Mouse (Mus musculus): ENCODE results near the gene Hps5.
A peak's percentile ranks its signal among the peaks of the same experiment; 100 is the strongest.
"Not testable (repeated sequence)": the region's sequence is repeated elsewhere in the genome, so short reads cannot be mapped to it uniquely, and the experiment has no call there.

Hps5 gene

DNA sequence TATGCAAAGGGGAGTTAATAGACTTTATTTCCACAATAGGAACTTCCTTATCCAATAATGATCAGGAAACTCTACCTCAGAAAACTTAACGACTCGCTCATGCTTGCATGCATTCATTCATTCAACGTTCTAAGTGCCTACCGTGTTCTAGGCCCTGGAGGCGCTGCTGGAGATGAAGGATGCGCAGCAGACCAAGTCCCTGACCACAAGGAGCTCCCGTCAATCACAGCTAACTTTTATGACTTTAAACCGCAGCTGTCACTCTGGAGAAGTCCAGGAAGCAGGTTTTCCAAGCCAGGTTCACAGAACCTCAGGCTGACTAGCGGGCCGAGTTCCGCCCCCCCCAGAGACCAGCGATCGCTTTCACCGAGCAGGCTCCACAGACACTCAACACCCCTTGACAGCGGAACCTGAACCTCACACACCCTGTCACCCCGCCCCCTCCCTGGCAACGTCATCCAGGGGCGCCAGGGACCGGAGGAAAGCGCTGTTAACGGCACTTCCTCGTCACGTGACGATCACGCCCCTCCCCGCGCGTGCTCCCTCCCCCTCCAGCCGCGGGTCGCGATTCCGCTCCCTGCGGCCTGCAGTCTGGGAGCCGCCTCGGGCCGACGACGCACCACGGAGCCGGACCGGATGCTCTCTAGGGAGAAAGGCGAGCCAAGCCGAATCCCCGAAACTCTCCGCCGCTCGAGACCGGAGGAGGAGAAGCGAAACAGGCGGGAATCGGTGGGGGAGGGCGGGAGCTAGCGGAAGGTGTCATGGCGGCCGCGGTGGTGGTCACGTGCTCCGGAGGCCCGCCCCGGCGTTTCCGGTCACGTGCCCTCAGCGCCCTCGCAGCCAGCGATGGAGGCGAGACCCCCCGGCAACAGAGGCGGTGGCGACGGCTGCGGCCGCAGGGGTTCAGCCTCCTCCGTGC is at the start of gene Hps5, which contains the start of gene Gtf2h1:
Gene Hps5 (minus strand): TSS at position 778 of the 919 bp plus-strand sequence.
Gene Gtf2h1 (plus strand): TSS at position 817 of the 919 bp plus-strand sequence.
- peak; percentile 98 for DNase-seq (ENCODE audit: low spot score)

DNA sequence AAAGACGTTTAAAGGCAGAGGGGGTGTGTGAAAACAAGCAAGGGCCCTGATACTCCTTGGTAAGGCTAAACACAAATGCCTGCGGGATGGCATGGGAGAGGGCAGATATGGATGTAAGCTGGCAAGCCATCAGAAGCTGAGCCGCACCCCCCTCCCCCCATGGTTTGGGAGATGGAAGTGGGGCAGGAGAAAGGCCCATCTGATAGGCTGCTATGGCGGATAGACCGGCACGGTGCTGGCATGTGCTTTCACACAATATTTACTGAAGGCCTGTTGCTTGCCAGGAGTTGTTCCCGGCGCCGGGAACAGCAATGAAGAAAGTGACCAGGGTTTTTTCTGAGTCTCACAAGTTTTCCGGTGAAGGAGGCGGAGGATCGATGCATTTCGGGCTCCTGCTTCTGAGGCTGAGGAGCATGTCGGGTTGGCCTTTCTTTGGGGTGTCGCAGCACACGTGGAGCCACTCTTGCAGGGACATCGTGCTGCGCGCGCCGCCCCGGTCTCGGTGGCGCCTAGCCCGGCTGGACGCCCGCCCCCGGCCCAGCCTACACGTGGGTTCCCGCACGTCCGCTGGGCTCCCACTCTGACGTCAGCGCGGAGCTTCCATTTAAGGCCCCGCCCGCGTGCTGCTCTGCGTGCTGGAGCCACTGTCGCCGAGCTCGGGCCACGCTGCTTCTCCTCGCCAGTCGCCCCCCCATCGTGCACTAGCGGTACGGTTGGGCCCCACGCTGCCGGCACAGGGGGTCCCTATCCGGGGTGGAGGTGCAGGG is 49.5 kb upstream of the Hps5 start:
- peak; percentile 97 for DNase-seq (ENCODE audit: low spot score)

DNA sequence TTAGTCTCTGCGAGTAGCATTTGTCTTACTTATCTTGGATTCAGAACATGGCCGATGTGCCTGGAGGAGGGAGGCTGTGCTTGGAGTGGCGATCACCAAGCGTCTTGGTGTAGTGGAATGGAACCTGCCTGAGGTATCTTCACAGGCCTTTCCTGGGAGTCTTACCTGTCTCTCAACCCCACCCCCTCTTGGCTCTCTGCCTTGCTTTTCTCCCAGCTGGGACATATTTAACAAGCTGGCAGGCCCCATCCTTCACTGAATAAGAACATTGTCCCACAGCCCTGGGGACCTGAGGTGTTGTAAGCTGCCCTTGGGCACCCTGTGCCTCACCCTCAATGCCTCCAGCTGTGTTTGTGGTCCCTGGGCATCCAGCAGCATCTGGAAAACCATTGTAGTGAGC is 47.7 kb upstream of the Hps5 start:
- DNase-seq (ENCODE audit: low spot score), result no peak

DNA sequence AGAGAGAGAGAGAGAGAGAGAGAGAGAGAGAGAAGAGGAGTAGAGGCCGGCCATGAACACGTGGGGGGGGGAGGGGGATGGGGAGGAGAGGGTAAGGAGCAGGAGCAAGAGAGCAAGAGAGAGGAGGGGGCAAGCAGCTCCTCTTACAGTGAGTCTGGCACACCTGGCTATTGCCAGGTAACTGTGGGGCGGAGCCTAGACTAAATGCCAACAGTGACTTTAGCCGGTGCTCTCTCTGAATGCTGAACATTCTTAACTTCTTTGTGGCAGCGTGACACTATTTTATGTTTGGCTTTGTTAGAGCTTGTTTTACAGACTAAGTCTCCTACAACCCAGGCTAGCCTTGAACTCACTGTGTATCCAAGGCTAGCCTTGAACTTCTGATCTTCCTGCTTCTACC is 46.4 kb upstream of the Hps5 start:
- no peak for DNase-seq (ENCODE audit: low spot score)

DNA sequence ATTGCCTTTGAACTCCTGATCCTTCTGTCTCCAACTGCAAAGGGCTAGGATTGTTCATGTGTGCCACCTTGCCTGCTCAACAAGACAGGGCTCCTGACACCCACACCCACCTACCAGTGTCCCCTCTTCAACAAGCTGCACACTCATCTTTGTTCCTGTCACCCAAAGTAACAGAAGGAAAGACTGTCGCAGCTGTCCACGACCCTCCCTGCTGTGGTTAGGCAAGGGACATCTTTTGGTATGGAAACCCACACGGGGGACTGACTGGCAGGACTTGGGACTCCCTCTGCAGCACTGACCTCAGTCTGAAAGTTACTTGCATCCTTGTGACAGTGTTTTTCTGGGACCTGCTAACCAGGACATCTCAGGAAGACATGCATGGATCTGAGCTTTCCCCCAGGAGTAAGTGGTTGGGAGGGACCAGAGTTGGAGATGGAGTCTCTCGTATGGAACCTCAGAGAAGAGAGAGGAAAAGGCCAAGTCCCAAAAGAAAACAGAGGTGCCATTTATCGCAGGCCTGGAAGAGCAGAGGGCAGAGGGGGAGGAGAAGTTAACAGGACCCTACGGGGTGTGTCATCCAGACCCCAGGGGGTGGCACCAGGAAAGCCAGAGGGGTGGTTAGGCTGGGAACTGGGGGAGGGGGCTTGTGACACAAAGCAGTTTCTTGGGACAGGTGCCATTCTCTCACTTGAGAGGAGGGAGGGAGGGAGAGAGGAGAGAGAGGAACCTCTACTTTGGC is 45.1 kb upstream of the Hps5 start, which contains the start of gene Ldha:
Gene Ldha (plus strand): TSS at position 689 of the 739 bp plus-strand sequence.
- no peak for DNase-seq (ENCODE audit: low spot score)

DNA sequence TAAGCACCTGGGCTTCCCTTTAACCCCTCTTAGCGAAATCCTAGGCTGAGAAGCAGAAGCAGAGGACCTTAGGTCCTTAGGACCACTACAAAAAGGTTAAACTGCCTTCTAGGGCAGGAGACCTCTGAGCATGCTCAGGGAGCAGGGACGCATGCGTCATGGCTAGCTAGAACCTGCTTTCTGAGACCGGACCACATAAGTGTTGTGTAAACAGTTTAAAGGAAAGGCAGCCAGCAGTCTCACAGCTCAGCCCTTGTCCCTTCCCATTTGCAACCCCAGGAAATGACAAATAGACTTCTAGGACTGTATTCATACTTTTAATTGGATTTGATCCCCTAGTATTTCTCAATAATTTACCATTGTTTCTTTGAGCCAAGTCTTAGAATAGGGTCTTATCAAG is 44.5 kb upstream of the Hps5 start:
- no peak for DNase-seq (ENCODE audit: low spot score)

DNA sequence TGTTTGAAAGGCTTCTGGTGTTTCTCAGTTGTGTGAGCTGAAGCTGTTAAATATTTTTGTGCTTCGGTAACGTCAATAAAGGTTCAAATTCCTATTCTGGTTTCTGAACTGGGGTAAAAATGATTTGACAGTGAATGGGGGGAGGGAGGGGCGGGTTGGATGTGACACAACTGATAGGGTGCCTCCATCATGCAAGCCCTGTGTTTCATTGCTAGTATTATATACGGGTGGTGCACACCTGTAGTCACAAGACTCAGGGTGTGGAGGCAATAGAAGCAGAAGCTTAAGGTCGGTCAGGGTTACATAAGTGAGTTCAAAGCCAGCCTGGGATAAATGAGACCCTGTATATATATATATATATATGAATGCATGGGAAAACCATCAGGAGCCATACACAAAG is 44.0 kb upstream of the Hps5 start:
- DNase-seq (ENCODE audit: low spot score), result no peak

DNA sequence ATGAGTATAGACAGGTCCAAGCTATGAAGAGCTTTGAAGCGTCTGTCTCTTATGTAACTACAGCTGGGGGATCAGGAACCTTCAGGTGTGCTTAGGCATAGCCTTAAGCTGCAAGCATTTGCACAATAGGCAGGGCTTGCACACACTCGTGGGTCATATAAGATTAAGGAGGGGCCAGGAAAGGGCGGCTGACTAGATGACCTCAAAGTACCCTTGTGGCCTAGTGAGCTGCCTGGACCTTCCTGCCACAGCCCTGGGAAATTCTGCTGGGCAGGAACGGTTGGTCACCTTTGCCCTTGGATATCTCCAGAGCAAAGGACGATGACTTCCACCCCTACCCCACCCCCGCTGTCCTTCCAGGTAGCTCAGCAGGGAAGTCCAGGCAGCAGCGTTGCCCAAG is 43.6 kb upstream of the Hps5 start:
- no peak for DNase-seq (ENCODE audit: low spot score)

DNA sequence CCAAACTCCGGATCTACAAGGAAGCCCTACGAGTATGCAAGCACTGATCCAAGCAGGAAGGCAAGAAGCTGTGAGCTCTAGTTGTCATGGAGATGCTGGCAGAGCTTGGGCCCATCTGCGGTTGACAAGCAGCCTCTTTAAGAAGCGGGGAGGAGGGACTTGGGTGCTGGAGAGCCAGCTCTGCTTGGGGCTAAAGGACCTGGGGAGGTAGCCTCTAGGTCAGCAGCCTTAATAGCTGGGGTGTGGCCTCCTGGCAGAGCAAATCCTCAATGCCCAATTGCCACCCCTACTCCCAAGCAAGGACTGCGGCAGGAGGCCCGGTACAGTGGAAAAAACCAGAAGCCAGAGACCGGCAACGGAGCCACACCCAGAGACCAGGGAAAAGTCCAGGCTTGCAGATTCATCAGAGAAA is 43.0 kb upstream of the Hps5 start:
- peak; percentile 65 for DNase-seq (ENCODE audit: low spot score)

DNA sequence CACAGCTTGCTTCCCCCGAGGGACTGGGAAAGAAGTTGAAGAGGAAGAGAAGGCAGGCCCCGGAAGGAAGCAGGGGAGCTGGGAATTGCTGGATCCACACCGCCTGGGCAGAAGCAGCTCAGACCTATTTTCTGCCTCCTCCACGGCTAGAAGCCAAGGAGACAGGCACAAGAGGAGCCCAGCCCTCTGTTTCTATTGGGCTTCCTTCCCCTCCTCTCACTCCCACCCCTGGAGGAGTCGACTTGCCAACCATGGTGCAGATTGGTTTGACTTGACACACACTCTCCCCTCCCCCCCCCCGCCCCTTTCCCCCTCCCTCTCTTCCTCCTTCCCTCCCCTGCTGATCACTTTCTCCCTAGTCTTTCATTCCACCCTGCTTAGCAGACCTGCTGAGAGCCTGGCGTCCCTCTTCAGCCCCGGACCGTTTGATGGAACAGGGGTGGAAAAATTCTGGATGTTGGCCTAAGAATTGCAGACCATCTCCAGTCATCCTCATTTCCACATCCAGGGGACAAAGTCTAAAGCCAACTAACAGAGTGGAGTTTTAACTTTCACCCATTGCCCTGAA is 42.3 kb upstream of the Hps5 start:
- DNase-seq (ENCODE audit: low spot score), result peak; percentile 68

DNA sequence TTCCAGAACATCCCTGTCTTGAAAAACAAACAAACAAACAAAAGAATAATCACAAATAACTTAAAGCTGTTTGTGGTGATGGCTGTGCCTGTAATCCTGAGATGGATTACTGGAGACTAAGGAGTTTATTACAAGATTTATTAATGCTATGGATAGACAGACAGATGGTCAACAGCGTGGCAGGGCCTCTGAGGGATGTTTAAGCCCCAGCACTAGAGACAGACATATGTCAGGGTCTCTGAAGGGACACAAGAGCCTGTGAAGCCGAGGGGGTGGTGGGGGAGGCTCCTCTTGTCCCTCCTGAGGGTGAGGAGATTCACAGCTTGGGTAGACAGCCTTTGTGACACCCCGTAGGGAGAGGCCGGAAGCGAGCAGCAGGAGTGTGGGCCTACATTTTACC is 41.2 kb upstream of the Hps5 start:
- DNase-seq (ENCODE audit: low spot score), result no peak

DNA sequence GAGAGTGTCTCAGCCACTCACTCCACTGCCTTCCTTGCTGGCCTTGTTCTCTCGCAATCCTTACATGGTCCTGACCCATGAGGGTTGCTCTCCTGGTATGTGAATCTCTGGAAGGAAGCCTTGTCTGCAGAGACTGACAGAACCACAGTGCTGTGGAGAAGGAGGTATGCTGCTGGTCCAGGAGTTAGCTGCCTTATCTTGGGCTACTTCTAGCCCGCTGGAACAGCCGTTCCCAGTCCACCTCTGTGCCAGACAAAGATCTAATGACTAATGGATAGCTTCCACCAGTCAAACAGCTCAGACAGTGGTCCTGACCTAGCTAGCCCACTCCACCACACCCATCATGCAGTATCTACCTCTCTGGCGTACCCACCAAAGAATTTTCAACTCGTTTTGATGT is 40.5 kb upstream of the Hps5 start:
- no peak for DNase-seq (ENCODE audit: low spot score)

DNA sequence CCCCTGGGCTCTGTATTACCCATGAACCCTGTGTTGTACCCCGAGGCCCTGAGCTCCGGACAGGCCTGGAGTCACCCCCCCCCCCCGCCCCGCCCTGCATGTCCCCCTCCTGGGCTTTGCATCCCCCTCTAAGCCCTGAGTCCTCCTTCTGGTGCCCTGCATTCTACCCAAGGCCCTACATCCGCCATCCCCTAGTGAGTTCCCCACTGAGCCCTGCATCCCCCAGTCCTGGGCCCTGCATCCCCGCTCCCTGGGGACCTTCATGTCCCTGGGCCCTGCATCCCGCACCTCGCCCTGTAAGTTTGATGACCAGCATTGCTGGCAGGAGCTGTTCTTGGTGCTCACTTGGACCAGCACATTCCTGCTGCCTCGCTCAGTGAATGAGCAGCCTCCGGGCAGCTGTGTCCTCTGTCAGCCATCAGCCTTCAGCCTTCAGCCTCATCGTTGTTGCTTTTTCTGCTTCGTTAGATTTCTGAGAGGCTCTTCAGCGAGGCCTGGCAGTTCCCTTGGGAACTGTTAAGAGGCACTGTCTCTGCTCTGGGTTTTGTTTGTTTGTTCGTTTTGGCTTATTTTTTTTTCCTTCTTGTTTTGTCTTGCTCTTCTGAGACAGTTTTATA is 39.2 kb upstream of the Hps5 start:
- DNase-seq (ENCODE audit: low spot score), result peak; percentile 35

DNA sequence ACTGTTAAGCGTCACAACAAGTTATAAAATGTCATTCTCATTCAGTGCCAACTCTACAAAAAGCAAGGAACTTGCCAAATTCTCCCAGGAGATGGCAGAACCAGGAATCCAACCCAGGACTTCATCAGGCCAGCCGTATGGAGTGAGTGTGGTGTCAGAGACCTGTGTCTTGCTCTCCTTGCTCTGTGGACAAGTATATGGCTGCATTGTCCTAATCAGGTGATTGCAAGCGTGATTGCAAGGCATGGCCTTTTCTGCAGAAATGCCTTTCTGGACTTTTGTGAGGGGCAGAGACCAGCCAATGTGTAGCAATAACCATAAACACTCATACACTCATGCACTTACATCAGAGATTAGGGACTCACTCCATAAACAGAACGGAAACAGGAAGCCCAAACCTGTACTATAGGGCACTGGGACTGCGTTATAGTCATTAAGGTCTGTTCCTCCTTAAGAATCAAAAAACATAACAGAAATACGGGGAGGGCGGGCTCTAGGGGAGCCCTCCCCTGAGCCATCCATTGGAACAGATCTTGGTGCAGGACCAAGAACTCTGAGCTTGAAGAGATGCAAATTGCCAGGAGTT is 37.9 kb upstream of the Hps5 start:
- DNase-seq (ENCODE audit: low spot score), result no peak

DNA sequence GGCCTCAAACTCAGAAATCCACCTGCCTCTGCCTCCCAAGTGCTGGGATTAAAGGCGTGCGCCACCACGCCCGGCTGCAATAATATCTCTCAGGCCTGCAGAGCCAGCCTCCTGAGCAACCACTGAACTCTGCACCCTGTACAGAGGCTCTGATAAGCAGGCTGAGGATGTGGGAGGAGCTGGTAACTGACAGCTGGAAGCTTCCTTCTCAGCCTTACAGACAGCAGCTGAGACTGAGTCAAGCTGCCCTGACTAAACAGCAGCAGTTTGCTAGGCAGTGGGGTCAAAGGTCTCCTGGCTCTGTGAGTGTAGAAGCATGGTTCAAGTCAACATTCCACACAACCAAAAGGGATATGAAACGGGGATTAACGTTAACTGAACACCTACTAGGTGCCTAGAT is 37.4 kb upstream of the Hps5 start:
- DNase-seq (ENCODE audit: low spot score), result peak; percentile 65

DNA sequence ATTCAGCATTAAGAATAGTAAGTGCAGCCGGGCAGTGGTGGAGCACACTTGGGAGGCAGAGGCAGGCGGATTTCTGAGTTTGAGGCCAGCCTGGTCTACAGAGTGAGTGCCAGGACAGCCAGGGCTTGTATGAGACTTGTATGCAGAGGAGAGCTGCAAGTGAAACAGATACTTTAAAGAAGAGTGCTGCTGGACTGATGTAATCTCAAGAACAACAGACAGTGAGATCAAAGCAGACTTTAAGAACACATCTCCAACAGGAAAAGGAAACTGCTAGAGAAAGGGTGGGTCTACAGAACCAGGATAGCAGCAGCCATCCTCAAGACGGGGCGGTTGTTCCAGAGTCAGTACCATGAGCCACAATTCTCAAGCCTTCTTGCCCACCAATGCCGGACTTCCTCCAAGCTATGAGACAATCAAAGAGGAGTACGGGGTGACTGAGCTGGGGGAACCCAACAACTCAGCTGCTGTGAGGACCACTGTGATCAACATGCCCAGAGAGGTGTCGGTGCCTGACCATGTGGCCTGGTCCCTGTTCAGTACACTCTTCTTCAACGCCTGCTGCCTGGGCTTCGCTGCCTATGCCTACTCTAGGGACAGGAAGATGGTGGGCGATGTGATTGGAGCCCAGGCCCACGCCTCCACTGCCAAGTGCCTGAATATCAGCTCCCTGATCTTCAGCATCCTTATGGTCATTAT is 36.4 kb upstream of the Hps5 start:
- not testable (repeated sequence) for DNase-seq (ENCODE audit: low spot score)

DNA sequence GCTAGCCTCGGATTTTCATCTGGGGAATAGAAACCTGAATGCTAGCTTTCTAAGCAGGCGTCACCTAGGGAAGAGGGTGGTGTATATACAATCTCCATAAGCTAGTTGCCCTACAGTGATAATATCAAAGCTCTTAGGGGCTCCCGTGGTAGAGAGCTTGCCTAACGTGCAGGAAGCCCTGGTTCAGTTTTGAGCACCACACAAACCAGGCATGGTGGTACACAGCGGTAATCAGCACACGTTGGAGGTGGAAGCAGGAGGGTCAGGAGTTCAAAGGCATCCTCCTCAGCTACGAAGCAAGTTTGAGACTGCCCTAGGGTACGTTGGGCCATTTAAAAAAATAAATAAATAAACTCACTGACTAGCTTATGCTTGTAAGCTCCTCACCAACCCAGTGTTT is 35.8 kb upstream of the Hps5 start:
- DNase-seq (ENCODE audit: low spot score), result no peak

DNA sequence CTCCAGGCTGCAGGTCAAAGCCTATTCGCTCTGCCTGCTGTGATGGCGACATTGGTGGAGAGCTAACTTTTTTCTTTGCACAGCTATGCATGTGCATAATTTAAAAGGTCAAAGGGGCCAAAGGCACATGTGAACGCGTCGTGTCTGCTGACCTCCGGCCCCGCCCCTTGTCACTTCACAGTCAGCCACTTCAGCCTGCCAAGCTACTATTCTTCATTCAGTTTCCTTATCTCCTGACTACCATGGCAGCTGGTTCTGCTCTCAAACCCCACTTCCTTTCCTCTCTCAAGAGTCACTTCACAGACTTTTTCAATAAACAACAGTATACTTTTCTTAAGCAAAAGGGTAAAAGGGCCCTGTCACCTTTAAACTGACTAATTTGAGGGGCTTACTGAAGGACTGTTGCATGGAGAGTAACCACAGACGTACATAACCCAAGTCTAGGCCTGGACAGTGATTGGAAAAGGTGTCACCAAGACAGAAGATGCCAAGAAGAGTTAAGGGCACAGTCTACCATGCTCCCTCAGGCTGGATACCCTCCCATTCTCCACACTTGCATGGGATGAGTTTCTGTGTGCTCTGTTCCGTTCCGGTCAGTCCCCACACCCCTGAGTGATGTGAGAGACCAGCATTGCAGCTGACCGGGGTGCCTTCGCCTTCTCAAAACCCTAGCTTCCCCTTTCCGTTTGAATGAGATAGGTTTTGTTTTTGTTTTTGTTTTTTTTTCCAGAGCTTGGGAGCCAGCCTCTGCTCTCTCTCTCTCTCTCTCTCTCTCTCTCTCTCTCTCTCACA is 35.1 kb upstream of the Hps5 start:
- peak; percentile 30 for DNase-seq (ENCODE audit: low spot score)

DNA sequence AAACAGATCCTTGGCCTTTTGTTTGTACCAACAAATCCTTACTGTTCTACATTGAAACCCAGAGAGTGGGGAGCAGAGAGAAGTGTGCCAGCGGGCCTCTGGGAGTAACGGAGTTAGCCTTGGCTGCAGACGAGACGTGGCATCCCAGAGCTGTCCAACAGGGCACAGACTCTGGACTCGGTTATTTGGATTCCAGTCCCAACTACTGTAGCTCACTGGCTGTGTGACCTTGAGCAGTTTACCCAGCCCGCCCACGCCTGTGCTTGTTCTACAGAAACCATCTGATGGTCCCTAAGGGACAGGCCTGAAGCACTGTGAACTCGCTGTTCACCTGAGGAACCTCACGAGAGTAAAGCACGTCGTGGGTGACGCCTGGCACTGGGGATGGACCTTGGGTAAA is 34.0 kb upstream of the Hps5 start:
- no peak for DNase-seq (ENCODE audit: low spot score)

DNA sequence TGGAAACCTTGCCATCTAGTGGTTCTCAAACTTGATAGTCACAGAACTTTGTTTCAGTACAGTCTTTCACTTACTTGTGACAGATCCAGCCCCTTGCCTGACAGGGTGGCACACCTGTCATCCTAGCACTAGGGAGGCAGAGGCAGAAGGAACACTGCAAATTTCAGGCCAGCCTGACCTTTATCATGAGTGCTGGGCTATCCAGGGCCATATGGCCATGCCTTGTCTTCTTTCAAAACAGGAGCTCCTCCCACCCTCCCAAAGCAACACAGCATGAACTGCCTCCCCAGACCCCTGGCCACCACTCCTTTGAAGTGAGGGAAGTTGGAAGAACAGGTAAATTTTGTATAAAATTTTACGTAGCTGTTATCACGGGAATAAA is 31.9 kb upstream of the Hps5 start:
- DNase-seq (ENCODE audit: low spot score), result no peak
